Mouse (Mus musculus) lung, adult 2 months (tissue): ENCODE results near the gene Ugt1a9.

Experiments used
- CTCF ChIP-seq: fragments of 200-500 bp; IDR thresholded peaks from 2 replicates; pipeline ENCODE4 v1.5.1; 2011; ENCODE audit warnings: mild to moderate bottlenecking, low read length, control low read depth; ENCODE audit not compliant: insufficient read depth
- POLR2A ChIP-seq: fragments of 200-500 bp; IDR thresholded peaks from 2 replicates; pipeline ENCODE4 v1.6.1; 2011; ENCODE audit warnings: low read depth, mild to moderate bottlenecking, control low read depth, low read length, borderline replicate concordance; ENCODE audit errors: extremely low read depth

DNA sequence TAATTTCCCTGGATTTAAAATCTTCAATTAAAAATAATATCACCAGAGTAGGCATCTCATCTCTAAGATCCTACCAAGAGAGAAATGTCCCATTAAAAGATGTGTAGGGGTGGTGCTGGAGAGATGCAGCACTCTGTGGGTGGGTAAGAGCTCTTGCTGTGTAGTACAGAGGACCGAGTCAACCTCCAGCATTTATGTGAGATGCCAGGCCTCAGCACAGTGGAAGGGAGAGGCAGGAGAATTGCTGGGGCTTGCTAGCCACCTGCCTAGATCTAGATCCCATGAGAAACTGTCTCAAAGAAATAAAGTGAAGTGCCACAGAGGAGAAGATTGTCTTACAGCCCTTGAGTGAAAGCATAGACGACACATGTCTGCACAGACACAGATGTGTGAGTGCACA, 146.0 kb downstream of the Ugt1a9 start:
- TF ChIP-seq POLR2A (no peak), CTCF (no peak)
